Mouse (Mus musculus) cerebral cortex, adult 2 months (tissue): Measurements from ENCODE around the gene Ap3d1.

ENCODE experiments used
- WGBS: fragments of 180-500 bp; shearing (Covaris S2); methylation state at CpG from one replicate; pipeline ENCODE4 v1.1.7; 2018; 5-methylcytosine and 5-hydroxymethylcytosine counted together

Ap3d1 gene

GRCm38 (mm10) chr10:80756967-80757366 lies 14.9 kb upstream of the Ap3d1 start:
- WGBS, result 17% methylated on average over 4 of the region's 4 CpGs

DNA sequence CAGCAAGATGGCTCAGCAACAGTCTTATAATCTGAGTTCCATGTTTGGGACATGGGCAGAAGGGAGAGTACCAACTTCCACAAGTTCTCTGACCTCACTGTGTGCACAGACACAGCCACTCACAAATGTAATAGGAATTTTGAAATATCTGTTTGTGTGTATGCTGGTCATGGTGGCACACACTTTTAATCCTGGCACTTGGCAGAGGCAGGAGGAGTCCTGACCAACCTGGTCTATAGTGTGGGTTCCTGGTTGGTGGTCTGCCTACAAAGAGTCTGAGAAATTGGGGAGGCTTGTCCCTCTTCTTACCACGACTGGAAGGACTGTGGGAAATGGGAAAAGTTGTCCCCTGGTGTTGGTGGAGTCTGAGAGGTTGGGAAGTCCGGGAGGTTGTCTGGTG lies 14.4 kb upstream of the Ap3d1 start:
- WGBS, result 21% methylated on average over 2 of the region's 2 CpGs

DNA sequence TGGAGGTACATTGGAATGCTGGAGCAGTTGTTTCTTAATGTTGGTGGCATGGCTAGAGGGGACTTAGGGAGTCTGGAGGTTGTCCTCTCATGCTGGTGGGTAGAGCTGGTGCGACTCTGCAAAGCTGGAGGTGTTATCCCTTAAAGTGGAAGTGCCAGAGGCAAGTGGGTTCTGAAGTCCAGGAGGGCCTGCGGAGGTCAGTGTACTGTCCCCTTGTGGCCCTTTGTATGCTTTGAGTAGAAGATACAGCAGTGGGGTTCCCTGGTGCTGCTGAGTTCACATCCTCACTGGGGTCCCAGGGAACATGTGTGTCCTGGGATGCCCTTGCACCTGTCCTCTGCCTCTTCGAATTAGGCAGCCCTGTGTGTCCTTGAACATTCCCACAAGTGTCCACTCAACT lies 14.0 kb upstream of the Ap3d1 start:
- 16% methylated on average over 3 of the region's 3 CpGs for whole genome bisulfite sequencing

GRCm38 (mm10) chr10:80755291-80756015 lies 13.4 kb upstream of the Ap3d1 start:
- WGBS, result under 1% methylated on average over 72 of the region's 75 CpGs

DNA sequence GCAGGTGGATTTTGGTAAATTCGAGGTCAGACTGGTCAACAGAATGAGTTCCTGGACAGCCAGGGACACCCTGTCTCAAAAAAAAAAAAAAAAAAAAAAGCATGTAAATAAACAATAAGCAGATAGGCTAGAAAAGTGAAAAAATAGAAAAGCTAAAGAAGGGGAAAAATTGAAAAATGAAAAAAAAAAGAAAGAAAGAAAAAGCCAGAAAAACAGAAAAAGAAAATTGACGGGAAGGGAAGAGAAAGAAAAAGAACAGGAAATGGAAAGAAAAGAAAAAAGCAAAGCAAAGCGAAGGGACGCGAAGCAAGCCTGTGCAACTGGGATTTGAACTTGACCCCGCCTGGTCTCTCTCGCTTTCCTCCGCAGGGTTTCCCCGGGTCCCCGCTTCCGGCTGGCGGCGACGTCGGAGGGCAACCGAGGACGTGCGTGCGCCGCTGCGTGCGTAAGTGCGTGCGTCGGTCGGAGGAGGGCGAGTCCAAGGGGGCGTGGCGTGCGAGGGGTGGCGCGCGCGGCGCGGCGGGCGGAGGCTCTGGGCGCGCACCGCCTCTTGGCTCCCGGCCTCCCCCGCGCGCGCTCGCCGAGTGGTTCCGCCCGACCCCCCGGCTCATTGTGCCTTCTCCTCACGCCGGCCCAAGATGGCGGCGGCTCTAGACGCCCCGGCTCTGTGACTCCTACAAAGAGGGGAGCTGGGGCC lies 12.7 kb upstream of the Ap3d1 start, which contains the start of gene Dot1l:
Gene Dot1l, plus strand, starts transcription at position 613 of the 697 bp plus-strand sequence.
- 2% methylated on average over 49 of the region's 57 CpGs for WGBS

DNA sequence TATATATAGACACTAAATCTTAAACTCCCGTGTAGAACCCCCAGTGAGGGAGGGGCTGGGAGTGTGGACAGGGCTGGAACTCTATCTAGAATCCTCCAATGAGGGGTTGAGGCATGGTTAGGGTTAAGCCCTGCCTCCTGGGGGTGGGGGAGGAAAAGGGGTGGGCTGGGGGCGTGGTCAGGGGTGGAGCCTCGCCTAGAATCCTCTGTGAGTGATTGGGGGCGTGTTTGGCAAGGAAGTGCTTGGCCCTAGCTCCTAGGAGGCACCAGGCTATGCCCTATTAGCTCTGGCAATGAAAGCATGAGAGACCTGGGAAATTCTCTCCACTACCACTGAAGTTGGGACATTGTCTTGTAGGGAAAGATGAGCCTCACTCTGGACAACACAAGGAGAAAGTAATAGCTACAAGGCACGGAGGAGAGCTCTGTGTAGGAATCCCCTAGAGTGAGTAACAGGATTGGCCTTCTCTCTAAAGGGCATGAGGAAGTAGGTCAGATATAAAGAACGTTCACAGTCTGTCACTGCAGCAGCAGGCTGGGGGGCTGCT lies 10.1 kb upstream of the Ap3d1 start:
- 6% methylated on average over 6 of the region's 6 CpGs for WGBS

DNA sequence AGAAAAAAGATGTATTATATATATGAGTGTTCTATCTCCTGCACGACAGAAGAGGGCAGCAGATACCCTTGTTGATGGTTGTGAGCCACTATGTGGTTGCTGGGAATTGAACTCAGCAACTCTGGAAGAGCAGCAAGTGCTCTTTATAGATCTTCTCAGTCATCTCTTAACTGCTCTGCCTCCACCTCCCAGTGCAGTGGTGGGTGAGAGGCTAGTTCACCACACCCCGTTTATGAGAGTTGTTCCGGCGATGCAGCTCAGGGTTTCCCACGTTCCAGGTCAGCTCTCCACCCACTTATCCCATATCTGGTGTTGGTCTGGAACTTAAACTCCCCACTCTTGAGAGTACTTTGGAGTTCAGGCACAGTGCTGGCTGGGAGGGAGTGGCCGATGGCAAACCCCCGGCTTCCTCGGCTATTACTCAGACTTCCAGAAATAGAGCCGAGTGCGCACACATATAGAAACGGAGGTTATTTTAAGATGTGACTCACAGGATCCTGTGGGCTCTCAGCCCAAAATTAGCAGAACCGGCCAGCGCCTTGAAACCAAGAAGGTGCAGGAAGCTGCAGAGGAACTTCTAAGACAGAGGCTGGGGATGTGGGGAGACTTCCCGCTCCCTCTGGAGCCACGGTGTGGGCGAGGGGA lies 9.2 kb upstream of the Ap3d1 start:
- 5% methylated on average over 16 of the region's 16 CpGs for WGBS

DNA sequence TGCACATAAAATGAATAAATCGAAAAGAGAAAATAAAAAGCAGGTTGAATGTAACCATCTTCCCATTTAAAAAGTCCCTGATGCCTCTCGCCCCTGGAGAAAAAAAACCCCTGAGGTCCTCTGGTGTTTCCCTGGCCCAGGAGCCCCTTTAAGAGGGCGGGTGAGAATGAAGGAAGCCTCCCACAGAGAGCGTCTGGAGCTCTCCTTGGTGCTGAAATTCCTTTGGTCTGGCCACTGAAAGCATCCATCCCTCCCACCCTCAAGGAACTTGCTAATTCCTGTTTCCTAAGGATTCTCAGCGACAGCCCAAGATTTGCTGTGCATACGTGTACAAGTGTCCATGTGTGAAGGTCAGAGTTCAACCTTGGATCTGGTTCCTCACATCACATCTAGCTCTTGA lies 6.5 kb upstream of the Ap3d1 start:
- WGBS, result 23% methylated on average over 6 of the region's 6 CpGs

- WGBS, result 7% methylated on average over 3 of the region's 3 CpGs
Measured at GRCm38 (mm10) chr10:80747410-80747809, 5.3 kb upstream of the Ap3d1 start.

DNA sequence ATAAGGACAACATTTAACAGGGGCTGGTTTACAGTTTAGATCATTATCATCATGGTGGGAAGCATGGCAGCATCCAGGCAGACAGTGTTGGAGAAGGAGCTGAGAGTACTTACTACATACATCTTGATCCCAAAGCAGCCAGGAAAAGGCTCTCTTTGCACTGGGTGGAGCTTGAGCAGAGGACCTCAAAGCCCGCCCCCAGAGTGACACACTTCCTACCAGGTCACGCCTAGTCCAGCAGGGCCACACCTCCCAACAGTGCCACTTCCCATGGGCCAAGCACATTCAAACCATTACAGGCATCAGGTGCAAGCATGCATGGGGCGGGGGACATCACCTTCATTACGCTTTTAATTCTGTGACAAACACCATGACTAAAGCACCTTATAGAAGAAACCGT lies 2.2 kb upstream of the Ap3d1 start:
- WGBS, result 59% methylated on average over 5 of the region's 5 CpGs

GRCm38 (mm10) chr10:80741634-80742179 lies 357 bp downstream of the Ap3d1 start:
- under 1% methylated on average over 46 of the region's 46 CpGs for WGBS

DNA sequence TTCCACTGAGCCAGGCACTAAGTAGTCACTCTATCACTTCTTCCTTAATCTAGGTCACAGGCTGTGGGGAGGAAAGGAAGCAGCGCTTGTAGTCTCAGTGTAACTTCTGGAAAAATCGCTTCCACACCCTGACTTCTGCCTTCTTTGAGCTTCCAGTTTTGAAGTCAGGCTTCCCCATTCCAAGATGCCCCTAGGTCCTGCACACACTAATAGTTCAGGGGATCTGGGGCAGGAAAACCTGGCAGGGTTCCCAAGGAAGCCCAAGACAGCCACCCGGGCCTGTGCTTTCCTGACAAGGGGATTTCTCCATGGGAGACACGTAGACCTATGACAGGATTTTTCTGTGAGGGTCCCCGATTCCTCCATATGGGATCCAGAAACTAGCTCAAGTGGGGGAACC lies 918 bp downstream of the Ap3d1 start:
- WGBS, result 6% methylated on average over 5 of the region's 5 CpGs

GRCm38 (mm10) chr10:80738657-80739056 lies 3.4 kb downstream of the Ap3d1 start:
- WGBS, result 33% methylated on average over 1 of the region's 1 CpGs

DNA sequence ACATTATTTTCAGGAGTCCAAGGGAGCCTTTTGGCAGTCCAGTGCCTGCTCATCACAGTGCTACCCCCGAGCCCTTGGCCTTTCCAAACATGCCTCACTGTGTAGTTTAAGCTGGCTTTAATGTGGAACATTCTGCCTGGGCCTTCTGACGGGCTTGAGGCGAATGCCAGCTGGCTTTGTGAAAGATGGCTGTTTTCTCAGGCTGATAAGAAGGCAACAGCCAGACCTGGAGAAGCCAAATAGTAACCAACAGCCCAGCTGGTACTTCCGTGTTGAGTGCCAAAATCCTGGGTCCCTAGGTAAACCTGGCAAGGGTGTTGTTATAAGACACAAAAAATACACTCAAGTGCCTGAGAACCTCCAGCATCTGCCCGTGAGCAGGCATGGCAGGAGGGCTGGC lies 5.3 kb downstream of the Ap3d1 start:
- WGBS, result 20% methylated on average over 5 of the region's 5 CpGs

DNA sequence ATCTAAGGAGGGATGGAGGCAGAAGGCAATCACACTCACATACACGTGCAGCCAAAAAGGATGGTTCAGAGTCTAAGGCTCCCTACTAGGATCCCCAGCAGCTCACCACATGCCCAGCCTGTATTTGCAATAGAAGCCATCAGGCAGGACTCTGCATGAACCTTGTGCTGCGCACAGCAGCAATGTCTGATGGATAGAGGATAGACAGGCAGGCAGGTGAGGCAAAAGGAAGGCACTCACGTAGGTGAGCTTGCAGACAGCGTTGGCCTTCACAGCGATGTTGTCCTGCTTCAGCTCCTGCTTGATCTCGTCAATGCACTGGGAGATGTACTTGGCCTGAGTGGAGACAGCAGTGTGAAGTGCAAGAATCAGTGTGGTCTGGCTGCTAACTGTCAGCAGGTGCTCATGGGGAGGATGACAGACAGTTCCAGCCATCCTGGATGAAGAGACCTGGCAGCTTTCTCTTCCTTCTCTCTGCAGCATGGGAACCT lies 9.4 kb downstream of the Ap3d1 start:
- WGBS, result 78% methylated on average over 6 of the region's 6 CpGs

DNA sequence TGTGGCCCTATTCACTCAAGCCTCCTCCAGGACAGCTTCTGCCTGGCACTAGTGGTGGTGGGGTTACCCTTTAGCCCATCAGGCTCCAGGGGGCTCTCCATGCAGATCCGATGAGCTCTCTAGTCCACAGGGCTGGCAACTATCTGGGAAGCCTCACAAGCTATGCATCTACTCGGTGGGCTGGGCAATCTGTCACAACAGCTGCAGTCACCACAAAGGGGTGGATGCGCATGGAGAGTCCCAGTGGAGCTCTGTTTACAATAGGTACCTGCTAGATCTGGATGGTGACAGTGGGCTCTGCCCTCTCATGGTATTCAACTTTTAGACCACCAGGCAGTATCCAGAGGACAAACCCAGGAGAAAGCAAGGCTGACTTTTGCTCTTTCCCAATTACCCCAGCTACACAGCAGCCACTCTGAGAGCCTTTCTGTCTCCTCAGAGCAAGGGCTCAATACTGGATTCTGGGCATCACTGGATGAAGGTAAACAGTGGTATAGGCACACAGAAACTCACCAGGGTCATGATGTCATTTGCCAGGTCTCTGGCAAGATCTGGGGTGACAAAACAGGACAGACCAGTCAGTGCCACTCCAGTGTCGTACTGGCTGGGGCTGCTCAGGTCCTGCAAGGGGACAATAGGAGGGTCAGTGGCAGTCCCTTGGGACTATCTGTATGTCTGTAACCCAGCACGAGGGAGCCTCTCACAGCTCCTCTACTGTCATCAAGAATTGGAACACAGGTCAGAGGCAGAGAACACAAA lies 14.5 kb downstream of the Ap3d1 start:
- WGBS, result 75% methylated on average over 5 of the region's 5 CpGs

DNA sequence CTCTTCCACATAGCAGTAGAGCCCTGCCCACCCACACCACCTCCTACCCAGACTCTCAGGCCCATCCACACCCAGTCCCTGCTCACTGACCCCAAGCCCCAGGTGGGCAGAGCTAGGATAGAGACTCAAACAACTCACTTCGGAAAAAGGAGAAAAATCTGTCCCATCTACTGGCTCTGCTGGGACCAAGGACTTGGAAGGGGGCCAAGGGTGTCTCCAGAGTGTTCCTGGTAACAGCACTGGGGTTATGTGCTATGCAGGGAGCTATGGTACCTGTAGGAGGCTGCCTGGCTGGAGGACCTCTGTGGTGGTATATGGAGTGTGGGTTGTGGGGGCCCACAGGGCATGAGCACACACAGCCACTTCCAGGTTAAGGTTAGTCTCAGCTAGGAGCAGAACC lies 24.8 kb downstream of the Ap3d1 start:
- 56% methylated on average over 1 of the region's 1 CpGs for WGBS

GRCm38 (mm10) chr10:80710834-80711233 lies 31.2 kb downstream of the Ap3d1 start:
- 61% methylated on average over 3 of the region's 3 CpGs for WGBS

DNA sequence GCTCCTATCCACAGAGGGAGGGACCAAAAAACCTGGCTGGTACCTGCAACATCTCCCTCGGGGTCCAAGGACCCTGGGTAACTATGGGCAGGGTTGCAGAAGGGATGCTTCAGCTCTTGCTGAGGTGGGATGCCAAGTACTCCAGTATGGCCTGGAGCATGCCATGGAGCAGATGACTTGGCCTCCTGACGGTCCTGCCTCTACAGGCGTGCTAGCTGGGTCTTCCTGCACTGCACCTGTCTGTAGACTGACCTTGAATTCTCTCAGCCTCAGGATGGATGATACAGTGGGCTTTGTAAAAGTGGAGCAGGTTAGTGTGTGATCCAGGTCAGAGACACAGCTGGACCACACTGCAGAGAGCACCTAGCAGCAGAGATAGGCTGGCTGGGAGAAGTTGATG lies 36.6 kb downstream of the Ap3d1 start:
- 74% methylated on average over 3 of the region's 3 CpGs for WGBS

DNA sequence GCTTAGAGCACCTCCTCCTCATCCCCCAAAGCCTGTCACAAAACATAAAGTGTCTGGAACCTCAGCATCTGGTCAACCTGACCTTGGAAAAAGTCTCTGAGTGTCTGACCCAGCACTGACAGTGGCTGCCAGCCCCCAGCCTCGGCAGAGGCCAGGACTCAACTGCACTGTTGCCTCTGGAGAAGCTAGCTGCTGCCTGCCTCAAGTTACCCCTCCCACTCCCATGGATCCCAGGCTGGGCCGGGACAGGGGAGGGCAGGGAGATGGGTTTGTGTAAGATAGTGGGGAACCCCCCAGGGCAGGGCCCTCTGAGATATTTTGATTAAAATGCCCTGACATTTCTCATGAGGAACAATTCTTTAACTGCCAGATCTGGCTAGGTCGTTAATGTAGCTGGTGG lies 37.0 kb downstream of the Ap3d1 start:
- 58% methylated on average over 3 of the region's 3 CpGs for WGBS

DNA sequence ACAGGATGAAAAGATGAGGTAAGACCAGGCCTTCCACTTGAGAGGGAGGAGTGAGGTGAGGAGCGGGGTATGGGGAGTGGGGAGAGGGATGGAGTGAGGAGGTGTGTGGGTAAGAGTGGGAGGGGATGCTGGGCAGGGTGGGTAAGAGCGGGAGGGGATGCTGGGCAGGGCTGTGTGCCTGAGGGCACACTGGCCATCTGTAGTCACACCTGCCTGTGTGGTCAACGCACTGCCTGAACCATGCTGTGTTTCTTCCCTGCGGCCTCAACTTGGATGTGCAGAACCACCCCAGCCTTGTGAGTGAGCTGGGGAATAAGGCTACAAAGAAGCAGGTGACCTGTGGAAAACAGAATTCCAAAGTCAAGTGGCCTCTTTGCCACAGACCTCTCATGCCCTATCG lies 37.6 kb downstream of the Ap3d1 start:
- WGBS, result 82% methylated on average over 5 of the region's 5 CpGs
